Mouse (Mus musculus): Measurements from ENCODE around the gene Plcl2.
A peak's percentile ranks its signal among the peaks of the same experiment; 100 is the strongest.
"Not testable (repeated sequence)": the region's sequence is repeated elsewhere in the genome, so short reads cannot be mapped to it uniquely, and the experiment has no call there.

Plcl2 gene

DNA sequence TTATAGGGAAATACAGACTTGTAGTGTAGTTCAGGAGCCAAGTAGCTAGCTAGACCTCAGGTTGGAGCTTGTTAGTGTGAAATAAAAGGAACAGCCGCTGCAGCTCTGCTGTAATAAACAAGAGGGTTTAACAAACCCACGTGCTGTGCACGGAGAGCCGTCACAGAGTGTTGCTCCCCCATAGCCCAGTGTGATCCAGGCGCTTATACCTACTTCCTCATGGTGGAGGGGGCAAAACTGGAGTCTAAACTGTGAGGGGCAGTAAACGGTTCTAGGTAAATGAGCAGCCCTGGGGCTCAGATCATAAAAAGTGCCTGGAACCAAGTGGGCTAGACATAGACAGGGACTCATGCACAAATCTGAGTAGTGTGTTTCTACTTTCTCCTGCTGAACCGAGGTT lies 165.4 kb downstream of the Plcl2 start:
- no peak for DNase-seq (ENCODE audit: low read depth)

DNA sequence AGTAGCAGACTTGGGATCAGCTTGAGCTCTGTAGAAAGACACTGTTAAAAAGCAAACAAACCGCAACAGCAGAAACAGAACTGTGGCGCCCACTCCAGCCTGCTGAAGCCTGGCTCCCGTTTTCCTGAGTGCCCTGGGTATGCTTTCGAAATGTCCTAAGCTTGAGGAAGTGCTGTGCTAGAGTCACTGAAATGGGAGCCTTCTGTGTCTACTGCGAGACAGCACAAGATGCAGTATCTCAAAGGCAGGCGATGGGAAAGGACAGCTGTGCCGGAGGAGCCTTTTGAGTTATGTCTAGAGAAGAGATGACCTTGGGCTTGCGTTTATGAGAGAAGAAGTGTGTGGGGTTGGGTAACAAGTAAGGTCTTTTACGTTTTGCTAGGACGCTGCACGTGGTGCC lies 166.0 kb downstream of the Plcl2 start:
- no peak for DNase-seq (ENCODE audit: low read depth)

GRCm38 (mm10) chr17:50677334-50677733 lies 168.1 kb downstream of the Plcl2 start:
- no peak for DNase-seq (ENCODE audit: low read depth)

DNA sequence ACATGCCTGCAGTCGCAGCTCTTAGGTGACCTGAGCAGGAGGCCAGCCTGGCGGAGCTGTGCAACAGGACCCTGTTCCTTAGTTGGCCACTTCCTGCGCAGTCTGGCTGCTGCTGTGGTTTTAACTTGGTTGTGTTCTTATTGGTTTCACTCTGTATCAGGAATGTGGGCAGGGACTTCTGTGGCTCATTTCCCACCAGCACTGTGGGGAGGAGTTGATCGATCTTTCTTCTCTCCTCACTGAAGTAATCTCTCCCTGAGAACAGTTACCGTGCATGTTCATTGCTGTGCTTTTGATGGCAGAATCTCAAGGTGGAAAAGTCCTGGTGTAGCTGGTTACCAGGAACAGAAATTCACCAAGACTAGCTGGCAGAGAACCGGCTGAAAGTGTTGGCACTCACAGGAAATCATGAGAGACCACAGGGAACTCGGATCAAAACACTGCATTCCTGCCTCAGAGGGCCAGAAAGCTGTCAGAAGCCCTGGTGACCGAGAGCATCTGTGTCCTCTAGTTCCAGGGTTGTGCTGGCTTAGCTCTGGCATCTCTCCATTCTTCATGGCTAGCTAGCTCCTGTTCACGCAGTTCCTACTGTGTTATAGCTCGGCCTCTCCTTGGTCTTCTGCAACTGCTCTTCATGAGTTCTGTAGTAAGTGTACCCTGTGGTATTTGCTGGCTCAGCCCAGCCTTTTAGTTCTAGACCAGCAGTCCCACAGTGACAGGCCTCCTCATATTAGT lies 168.9 kb downstream of the Plcl2 start:
- DNase-seq (ENCODE audit: low read depth) = no peak

GRCm38 (mm10) chr17:50678748-50679147 lies 169.5 kb downstream of the Plcl2 start:
- no peak for DNase-seq (ENCODE audit: low read depth)

DNA sequence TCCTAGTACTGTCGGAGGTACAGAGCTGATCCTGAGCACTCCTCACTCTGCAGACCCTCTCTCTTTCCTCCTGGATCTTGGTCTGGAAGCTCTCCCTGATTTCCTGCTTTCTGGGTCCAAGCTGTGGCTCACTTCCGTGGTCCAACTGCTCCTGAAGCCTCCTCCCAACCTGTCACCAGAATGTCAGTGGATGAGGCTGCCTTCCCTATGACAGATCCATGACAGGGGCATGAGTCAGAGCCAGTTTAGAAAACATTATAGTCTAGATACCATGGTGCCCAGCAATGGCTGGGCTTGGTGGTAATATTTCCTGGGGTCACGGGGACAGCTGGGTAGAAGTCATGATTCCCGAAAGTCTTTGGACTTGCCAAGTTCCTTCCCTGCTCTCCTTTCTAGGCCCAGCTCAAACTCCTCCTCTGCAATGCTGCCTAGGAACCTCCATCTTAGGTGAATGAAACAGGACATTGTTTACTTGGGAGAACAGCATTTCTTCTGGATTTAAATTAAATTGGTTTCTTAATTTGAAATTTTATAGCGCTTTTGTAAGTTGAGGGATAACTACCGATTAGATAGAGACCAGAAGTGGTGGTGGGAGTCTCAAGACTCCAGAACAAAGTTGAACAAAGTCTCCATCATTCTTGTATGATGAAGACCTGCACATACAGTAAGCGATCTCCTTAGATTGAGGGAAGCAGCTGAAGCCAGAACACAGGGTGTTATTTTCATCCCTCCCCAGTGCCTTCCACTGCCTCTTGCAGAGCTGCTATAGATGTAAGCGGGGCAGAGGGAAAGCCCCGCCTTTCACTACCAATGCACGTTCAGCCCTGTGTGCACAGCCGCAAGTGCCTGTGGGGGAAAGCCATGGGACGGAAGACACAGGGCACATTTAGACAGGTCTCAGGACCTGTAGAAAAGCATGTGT lies 170.7 kb downstream of the Plcl2 start:
- DNase-seq (ENCODE audit: low read depth) = no peak

- no peak for DNase-seq (ENCODE audit: low read depth)
These were observed 173.5 kb downstream of the Plcl2 start for GRCm38 (mm10) chr17:50682696-50683095.

DNA sequence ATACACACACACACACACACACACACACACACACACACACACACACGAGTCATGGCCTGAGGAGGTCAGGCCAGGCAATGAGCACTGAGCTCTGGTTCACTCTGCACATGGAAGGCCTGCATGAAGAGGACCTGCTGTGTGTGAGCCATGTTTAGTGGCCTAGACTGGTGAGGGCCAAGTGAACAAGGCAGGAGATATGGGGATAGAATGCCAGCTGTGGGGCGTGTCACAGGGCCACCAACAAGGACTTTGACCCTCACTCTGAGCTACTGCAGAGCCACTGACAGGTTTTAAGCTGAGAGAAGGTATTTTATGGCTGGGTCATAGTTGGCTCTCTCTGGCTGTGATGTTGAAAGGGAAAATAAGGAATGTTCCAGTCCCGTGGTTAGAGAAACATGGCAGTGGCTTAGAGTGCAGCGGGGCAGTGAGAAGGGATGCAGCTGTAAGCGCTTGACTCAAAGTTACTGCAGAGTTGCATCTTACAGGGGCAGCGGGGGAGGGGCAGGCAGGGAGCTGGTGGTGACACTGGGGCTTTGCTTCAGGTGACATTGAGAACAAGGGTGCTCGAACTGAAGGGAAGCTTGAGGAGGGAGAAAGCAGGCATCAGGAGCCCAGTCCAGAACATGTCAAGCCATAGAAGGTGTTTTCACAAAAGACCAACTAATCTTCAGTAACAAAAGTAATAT lies 175.9 kb downstream of the Plcl2 start:
- no peak for DNase-seq (ENCODE audit: low read depth)

DNA sequence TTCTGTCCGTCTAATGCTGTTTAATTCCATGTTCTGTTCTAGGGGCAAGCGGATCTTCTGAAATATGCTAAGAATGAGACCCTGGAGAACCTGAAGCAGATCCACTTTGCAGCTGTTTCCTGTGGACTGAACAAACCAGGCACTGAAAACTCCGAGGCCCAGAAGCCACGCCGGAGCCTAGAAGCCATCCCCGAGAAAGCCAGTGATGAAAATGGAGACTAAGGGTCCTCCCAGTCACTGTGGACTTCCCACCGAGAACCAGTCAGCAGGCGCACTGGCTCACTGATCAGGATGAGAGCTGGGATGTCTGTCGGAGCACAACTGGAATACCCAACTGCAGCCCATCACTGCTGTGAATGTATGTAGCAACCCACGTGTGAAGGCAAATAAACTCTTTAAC lies 178.5 kb downstream of the Plcl2 start:
- no peak for DNase-seq (ENCODE audit: low read depth)

GRCm38 (mm10) chr17:50688135-50688534 lies 178.9 kb downstream of the Plcl2 start:
- DNase-seq (ENCODE audit: low read depth) = no peak

- not testable (repeated sequence) for DNase-seq (ENCODE audit: low read depth)
These were observed 189.2 kb downstream of the Plcl2 start for GRCm38 (mm10) chr17:50698410-50698809.

- no peak for DNase-seq (ENCODE audit: low read depth)
These were observed 201.5 kb downstream of the Plcl2 start for GRCm38 (mm10) chr17:50710497-50711222.

GRCm38 (mm10) chr17:50717586-50717985 lies 208.4 kb downstream of the Plcl2 start:
- no peak for DNase-seq (ENCODE audit: low read depth)

GRCm38 (mm10) chr17:50724376-50724775 lies 215.2 kb downstream of the Plcl2 start:
- DNase-seq (ENCODE audit: low read depth) = no peak

GRCm38 (mm10) chr17:50726265-50726664 lies 217.1 kb downstream of the Plcl2 start:
- no peak for DNase-seq (ENCODE audit: low read depth)

- no peak for DNase-seq (ENCODE audit: low read depth)
These were observed 219.8 kb downstream of the Plcl2 start for GRCm38 (mm10) chr17:50729031-50729430.

DNA sequence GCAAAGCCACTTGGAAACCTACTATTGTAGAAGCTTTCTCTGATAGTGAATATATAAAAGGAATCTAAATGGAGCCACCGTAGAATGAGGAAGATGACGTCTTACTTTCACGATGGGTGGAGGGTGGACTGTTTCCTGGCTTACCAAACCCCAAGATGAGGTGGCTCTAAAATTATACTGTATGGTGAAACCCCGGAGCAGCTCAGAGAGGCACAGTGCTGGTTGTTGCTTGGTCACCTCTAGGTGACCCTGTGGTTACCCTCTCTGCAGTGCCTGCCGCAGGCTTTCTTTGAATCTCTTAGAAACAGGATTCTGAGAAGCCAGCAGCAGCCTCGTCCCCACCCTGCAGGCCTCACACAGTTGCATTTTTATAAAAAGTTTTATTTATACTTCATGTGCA lies 220.4 kb downstream of the Plcl2 start:
- peak; percentile 36 for DNase-seq (ENCODE audit: low read depth)

DNA sequence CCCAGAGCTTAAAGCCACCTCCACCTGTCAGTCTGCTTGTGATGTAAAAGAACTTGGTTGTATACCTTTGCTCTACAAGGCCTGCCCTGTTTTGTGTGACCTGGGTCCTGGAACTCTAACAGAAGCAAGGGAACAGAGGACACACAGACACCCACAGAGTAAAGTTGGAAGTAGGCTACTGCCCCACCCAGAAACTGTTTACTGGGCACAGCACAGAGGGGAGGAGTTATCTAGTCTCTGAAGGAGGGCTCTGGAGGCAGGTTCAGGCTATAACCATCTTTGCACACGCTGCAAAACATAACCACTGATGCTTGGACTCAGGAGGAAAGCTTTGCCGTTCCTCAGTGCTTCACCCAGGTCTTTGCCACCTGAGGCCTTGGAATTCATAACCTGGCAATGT lies 221.7 kb downstream of the Plcl2 start:
- DNase-seq (ENCODE audit: low read depth) = no peak

- no peak for DNase-seq (ENCODE audit: low read depth)
These were observed 222.7 kb downstream of the Plcl2 start for GRCm38 (mm10) chr17:50731876-50732275.

DNA sequence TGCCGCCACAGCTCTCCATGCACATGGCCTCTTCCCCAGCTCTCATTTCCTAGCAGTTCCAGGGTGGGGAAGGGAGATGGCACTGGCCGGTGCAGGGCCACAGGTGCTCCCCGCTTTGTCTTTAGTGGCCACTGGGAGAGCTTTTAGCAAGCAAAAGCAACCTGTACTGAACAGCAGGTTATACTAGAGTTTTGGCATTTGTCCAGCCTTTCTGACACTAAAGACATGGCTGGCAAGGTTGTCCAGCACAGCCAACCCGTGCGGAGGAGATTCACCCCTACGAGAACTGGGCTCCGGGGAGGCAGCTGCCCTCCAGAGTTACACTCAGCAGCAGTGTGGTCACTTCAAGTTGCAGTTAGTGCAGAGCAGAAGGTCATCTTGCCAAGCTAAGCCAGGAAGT lies 224.2 kb downstream of the Plcl2 start:
- no peak for DNase-seq (ENCODE audit: low read depth)

DNA sequence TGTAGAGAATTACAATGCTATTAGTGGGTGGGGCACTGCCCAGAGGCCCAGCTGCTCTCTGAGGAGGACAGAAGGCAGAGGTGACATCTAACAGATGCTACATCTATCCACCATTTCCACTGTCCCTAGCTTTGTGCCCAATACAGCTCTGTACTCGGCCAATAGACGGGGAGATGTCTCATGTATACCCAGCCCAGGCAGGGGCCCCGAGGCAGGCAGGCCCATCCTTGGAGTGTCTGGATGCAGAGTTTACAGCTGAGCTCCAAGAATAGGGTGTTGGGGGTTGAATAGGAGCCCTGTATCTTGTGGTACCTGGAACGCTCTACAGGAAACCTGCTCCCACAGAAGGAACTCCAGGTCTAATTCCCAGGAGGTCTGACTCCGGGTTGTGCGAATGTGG lies 225.6 kb downstream of the Plcl2 start:
- no peak for DNase-seq (ENCODE audit: low read depth)

GRCm38 (mm10) chr17:50735382-50735954 lies 226.3 kb downstream of the Plcl2 start:
- DNase-seq (ENCODE audit: low read depth) = no peak
